In genomic region chr7:92668791-92669506, GRCm38 (mm10) we compare ENCODE assay signal across 8 mouse cellular contexts. TPM values are rescaled to one million over a fixed set of nuclear protein-coding genes. Genes with fewer than 3 reads are reported as not detected.
DNase-seq lines count a peak whose midpoint lies in the region; ATAC-seq lines count a peak whose summit lies in the region.

No protein-coding gene starts in this region.

- peaks cover 5% of the 10 kb centered on the region for H3K9me3 ChIP-seq in megakaryocyte, embryonic 14.5 days

- ATAC-seq in activated CD4-positive, CD25-positive, alpha-beta regulatory T cell, adult 4 months, result peak; percentile 37
- peak; percentile 27 for ATAC-seq in common myeloid progenitor, adult 5-6 weeks (replicated peaks; ENCODE audit: low read depth, poor library complexity, severe bottlenecking)

- peak overlapping the region; percentile 98 for H3K4me3 ChIP-seq in megakaryocyte, embryonic 14.5 days (replicated peaks)

- H3K36me3 ChIP-seq in megakaryocyte, embryonic 14.5 days (replicated peaks; ENCODE audit: low read length), result peaks cover 30% of the 10 kb centered on the region

- peaks cover 25% of the 10 kb centered on the region for H3K4me1 ChIP-seq in megakaryocyte, embryonic 14.5 days

- H3K27me3 ChIP-seq in megakaryocyte, embryonic 14.5 days (replicated peaks), result no peaks in the 10 kb centered on the region

- peak; percentile 14 to 26 for DNase-seq in gastrocnemius, adult 8-10 months (ENCODE audit: low spot score in 2 of 2)
- peak; percentile 79 for DNase-seq in induced T-regulatory cell, adult 2 months (ENCODE audit: low read depth)
- peak; percentile 33 to 46 for DNase-seq in left cerebral cortex, adult 8-10 months (ENCODE audit: low spot score in 2 of 2)
- DNase-seq in right cerebral cortex, postnatal 10 days (ENCODE audit: low spot score in 2 of 2), result peak; percentile 72 to 74
- DNase-seq in urinary bladder, postnatal 36 days (ENCODE audit: low spot score in 2 of 2), result peak; percentile 44 to 56

RNA-seq across cellular contexts. Expression of gene Pcf11, which starts 0.8 kb away (rescaled TPM):
- 10 to 100 TPM; 30.2 to 31.9 TPM for polyA plus RNA-seq in activated CD4-positive, CD25-positive, alpha-beta regulatory T cell, adult 4 months (2017; shearing (Covaris generic))
- 97.9 and 112 TPM in 2 replicates for total RNA-seq in common myeloid progenitor, adult 5-6 weeks (2017)
- total RNA-seq in gastrocnemius, adult 8-10 months (2022), result 10 to 100 TPM; 17.4 to 20.1 (median 18.4) TPM
- 10 to 100 TPM; 52.4 to 61.7 (median 57.1) TPM for total RNA-seq in left cerebral cortex, adult 8-10 months (2022)
- 25.7 and 33.1 TPM in 2 replicates for polyA plus RNA-seq in megakaryocyte, embryonic 14.5 days (2012; ENCODE audit: insufficient read depth, low replicate concordance)

RNA-seq across cellular contexts. Expression of gene Ankrd42, which starts 32.0 kb away (rescaled TPM):
- not detected for polyA plus RNA-seq in activated CD4-positive, CD25-positive, alpha-beta regulatory T cell, adult 4 months (2017; shearing (Covaris generic))
- 0.09 and 1.3 TPM in 2 replicates for total RNA-seq in common myeloid progenitor, adult 5-6 weeks (2017)
- total RNA-seq in gastrocnemius, adult 8-10 months (2022), result under 1 TPM; 0.46 to 0.80 (median 0.68) TPM
- 10 to 100 TPM; 20.5 to 23.3 (median 21.9) TPM for total RNA-seq in left cerebral cortex, adult 8-10 months (2022)
- not detected in 2 replicates for polyA plus RNA-seq in megakaryocyte, embryonic 14.5 days (2012; ENCODE audit: insufficient read depth, low replicate concordance)

Comparison
In these comparisons a context has a peak if more than half of its experiments do, and no peak if none do; other contexts are left out.
1. Peak in every context shown above with its lines: DNase-seq, ATAC-seq and H3K4me3 ChIP-seq.
2. DNase-seq: peak in every context shown above with its lines; median percentile 79 in induced T-regulatory cell, adult 2 months; 73 in right cerebral cortex, postnatal 10 days; 50 in urinary bladder, postnatal 36 days; 40 in left cerebral cortex, adult 8-10 months; 20 in gastrocnemius, adult 8-10 months.